Mouse (Mus musculus): ENCODE results near the gene Arrdc2. TPM values are rescaled to one million over a fixed set of nuclear protein-coding genes. Genes with fewer than 3 reads are reported as not detected.

Arrdc2 gene
- polyA plus RNA-seq, 1 experiment = 19.8 TPM

GRCm38 (mm10) chr8:70852595-70853231, 13.2 kb upstream of the Arrdc2 start:
- 89% methylated on average over 41 of the region's 41 CpGs for WGBS

DNA sequence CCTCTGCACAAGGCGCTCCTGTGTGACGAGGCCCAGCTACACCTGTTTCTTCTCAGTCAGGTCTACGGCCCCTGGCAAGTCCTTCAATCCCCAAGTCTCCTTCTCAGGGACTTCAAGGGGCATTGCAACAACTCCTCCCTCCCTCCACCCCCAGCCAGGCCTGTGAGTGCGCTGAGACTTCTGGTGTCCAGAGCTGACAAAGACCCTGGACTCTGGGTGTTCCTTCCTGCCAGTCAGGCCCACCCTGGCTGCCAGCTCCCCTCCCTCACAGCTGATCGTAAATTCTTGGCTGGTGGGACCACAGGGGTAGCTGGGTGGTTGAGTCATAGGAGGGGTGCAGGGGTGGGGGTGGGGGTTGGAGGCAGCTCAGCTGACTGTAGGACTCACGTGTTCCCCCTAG, 12.3 kb upstream of the Arrdc2 start:
- H3K4me3 ChIP-seq (ENCODE audit: insufficient read depth, low read depth, low read length) = no peak overlapping the region
- no peaks in the 10 kb centered on the region for H3K4me1 ChIP-seq (ENCODE audit: control insufficient read depth, insufficient read depth, low read length)
- H3K27me3 ChIP-seq (replicated peaks; ENCODE audit: control insufficient read depth, insufficient read depth, low read length) = no peaks in the 10 kb centered on the region
- H3K27ac ChIP-seq (ENCODE audit: insufficient read depth, low read depth, low read length) = no peak overlapping the region
- no peak for DNase-seq
- 72% methylated on average over 6 of the region's 6 CpGs for WGBS
- TF ChIP-seq CTCF (conservative IDR thresholded peaks at IDR 0.05; ENCODE audit: insufficient read depth, insufficient read length, low read depth, low read length) (no peak), POLR2A (IDR thresholded peaks at IDR 0.05; ENCODE audit: low read depth, low read length) (no peak)
- no peaks in the 10 kb centered on the region for H3K36me3 ChIP-seq (ENCODE audit: control insufficient read depth, insufficient read depth, low read length)

More at GRCm38 (mm10) chr8:70852595-70853231, 13.2 kb upstream of the Arrdc2 start:
- Histone ChIP-seq H3K4me1 (ENCODE audit: control insufficient read depth, insufficient read depth, low read length) (no peaks in the 10 kb centered on the region; the same call in 1 of the 2 replicates), H3K27me3 (replicated peaks; ENCODE audit: control insufficient read depth, insufficient read depth, low read length) (no peaks in the 10 kb centered on the region), H3K36me3 (ENCODE audit: control insufficient read depth, insufficient read depth, low read length) (no peaks in the 10 kb centered on the region), H3K27ac (ENCODE audit: insufficient read depth, low read depth, low read length) (no peak overlapping the region), H3K4me3 (ENCODE audit: insufficient read depth, low read depth, low read length) (no peak overlapping the region)
- TF ChIP-seq CTCF (conservative IDR thresholded peaks at IDR 0.05; ENCODE audit: insufficient read depth, insufficient read length, low read depth, low read length) = no peak
- TF ChIP-seq POLR2A (IDR thresholded peaks at IDR 0.05; ENCODE audit: low read depth, low read length) = no peak
- no peak for DNase-seq

DNA sequence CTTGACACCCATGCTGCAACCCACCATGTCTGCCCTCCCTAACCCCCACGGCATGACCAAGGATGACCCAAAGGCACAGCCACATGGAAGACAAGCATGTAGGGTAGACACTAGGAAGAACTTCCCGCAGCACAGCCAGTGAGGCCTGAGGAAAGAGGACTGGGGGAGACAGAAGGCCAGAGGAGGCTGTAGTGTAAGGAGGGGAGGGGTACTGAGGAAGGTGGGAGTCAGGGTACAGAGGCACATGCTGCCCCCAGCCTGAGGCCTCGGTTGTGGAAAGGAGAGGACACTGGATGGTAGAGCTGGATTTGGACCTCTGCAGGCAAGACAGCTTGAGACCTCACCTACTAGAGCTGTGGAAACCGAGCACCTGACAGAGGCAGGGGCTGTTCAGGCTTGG, 11.4 kb upstream of the Arrdc2 start:
- H3K4me3 ChIP-seq (ENCODE audit: insufficient read depth, low read depth, low read length) = no peak overlapping the region
- TF ChIP-seq CTCF (conservative IDR thresholded peaks at IDR 0.05; ENCODE audit: insufficient read depth, insufficient read length, low read depth, low read length) (no peak), POLR2A (IDR thresholded peaks at IDR 0.05; ENCODE audit: low read depth, low read length) (no peak)
- WGBS = 87% methylated on average over 4 of the region's 4 CpGs
- H3K4me1 ChIP-seq (ENCODE audit: control insufficient read depth, insufficient read depth, low read length) = no peaks in the 10 kb centered on the region
- H3K27me3 ChIP-seq (replicated peaks; ENCODE audit: control insufficient read depth, insufficient read depth, low read length) = no peaks in the 10 kb centered on the region
- no peaks in the 10 kb centered on the region for H3K36me3 ChIP-seq (ENCODE audit: control insufficient read depth, insufficient read depth, low read length)
- no peak overlapping the region for H3K27ac ChIP-seq (ENCODE audit: insufficient read depth, low read depth, low read length)
- DNase-seq = no peak

- no peak overlapping the region for H3K27ac ChIP-seq (ENCODE audit: insufficient read depth, low read depth, low read length)
- no peaks in the 10 kb centered on the region for H3K36me3 ChIP-seq (ENCODE audit: control insufficient read depth, insufficient read depth, low read length)
- 76% methylated on average over 7 of the region's 7 CpGs for WGBS
- DNase-seq = no peak
- H3K4me3 ChIP-seq (ENCODE audit: insufficient read depth, low read depth, low read length) = no peak overlapping the region
- H3K4me1 ChIP-seq (ENCODE audit: control insufficient read depth, insufficient read depth, low read length) = no peaks in the 10 kb centered on the region
- no peaks in the 10 kb centered on the region for H3K27me3 ChIP-seq (replicated peaks; ENCODE audit: control insufficient read depth, insufficient read depth, low read length)
- TF ChIP-seq POLR2A (IDR thresholded peaks at IDR 0.05; ENCODE audit: low read depth, low read length) = no peak
- TF ChIP-seq CTCF (conservative IDR thresholded peaks at IDR 0.05; ENCODE audit: insufficient read depth, insufficient read length, low read depth, low read length) = no peak
These were observed 10.8 kb upstream of the Arrdc2 start for GRCm38 (mm10) chr8:70850132-70850845.

DNA sequence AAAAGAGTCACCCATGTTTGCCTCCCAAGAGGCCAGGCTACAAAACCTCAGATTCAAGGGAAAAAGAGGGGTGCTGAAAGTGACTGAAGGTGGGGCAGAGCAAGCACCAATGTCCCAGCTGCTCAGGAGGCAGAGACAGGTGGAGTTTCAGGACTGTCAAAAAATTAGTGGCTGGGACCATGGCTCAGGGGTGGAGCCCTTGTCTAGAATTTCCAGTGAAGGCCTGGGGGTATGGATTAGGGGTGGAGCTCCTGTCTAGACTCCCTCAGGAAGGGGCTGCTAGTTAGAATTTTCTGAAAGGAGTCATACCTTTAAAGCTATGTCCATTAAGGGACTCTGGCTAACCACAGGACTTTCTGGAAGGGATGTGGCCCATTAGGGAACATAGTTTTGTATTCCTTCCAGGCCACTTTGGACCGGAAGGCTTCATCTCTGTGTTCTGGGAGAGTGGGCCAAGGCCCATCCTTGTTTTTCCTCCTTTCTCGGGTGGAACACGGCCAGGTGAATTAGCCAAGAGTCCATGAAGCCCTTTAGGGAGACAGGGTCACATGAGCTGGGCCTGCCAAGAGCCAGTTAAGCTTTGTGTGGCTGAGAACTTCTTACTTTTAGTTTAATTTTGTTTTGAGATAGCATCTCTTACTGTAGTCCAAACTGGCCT, 9.9 kb upstream of the Arrdc2 start:
- 74% methylated on average over 3 of the region's 3 CpGs for WGBS
- Histone ChIP-seq H3K4me1 (ENCODE audit: control insufficient read depth, insufficient read depth, low read length) (no peaks in the 10 kb centered on the region), H3K4me3 (ENCODE audit: insufficient read depth, low read depth, low read length) (no peak overlapping the region), H3K27me3 (replicated peaks; ENCODE audit: control insufficient read depth, insufficient read depth, low read length) (no peaks in the 10 kb centered on the region), H3K36me3 (ENCODE audit: control insufficient read depth, insufficient read depth, low read length) (no peaks in the 10 kb centered on the region), H3K27ac (ENCODE audit: insufficient read depth, low read depth, low read length) (no peak overlapping the region)
- TF ChIP-seq CTCF (conservative IDR thresholded peaks at IDR 0.05; ENCODE audit: insufficient read depth, insufficient read length, low read depth, low read length) = no peak
- TF ChIP-seq POLR2A (IDR thresholded peaks at IDR 0.05; ENCODE audit: low read depth, low read length) = no peak
- no peak for DNase-seq

DNA sequence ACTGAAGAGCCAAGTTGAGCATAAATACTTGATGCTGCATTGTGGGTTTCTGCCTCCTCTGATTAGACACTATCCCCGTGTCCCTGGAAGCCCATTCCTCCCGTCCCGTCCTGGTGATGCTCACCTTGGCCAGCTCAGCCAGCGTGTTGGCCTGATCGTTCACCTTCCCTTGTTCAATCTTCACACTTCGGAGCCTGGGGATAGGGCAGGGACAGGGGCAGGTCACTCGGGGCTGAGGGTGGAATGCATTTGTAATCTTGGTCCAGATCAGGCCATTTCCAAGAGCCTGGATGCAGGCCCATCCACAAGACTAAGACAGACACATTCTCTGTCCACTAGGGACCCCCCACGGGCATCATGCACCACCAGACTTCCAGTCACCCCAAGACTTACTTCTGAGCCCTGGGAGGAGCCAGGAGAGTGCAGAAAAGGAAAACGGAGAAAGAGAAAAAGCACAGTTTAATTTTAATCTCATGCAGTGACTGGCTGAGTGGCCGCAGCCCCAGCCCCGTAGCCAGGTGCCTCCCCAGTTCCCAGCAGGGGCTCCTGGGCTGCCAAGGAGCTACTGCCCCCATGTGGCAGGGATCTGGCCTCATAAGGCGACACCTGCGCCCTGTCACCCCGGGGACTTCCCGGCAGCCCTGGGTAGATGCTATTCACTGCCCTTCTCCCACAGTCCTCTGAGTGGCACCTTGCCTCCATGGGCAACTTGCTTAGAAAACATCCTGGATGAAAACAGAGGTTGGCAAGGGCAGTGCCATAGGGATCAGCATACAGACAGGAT, 7.0 kb upstream of the Arrdc2 start:
- no peaks in the 10 kb centered on the region for H3K27me3 ChIP-seq (replicated peaks; ENCODE audit: control insufficient read depth, insufficient read depth, low read length)
- DNase-seq = no peak
- no peaks in the 10 kb centered on the region for H3K4me1 ChIP-seq (ENCODE audit: control insufficient read depth, insufficient read depth, low read length)
- H3K27ac ChIP-seq (ENCODE audit: insufficient read depth, low read depth, low read length) = no peak overlapping the region
- no peaks in the 10 kb centered on the region for H3K36me3 ChIP-seq (ENCODE audit: control insufficient read depth, insufficient read depth, low read length)
- no peak overlapping the region for H3K4me3 ChIP-seq (ENCODE audit: insufficient read depth, low read depth, low read length)
- 52% methylated on average over 15 of the region's 15 CpGs for WGBS
- TF ChIP-seq POLR2A (IDR thresholded peaks at IDR 0.05; ENCODE audit: low read depth, low read length) (no peak), CTCF (conservative IDR thresholded peaks at IDR 0.05; ENCODE audit: insufficient read depth, insufficient read length, low read depth, low read length) (no peak; the same call in 1 of the 2 replicates)
